Comparison of ENCODE assay signal across 31 mouse cellular contexts in the genomic region with DNA sequence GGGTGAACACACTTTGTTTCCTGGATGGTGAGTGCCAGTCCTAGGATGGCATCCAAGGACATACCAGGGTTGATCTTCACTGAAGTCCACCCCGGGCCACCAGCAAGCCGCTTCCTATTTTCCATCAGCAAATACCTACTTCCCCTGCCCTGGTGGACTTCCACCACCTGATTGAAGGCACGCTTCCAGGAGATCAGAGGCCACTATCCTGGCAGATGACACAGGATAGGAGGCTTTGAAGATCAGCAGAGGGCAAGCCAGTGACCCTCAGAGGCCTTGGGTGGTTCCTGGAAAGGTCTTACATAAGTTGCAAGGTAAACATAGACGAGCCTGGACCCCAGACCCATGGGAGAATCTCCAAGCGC. TPM values are rescaled to one million over a fixed set of nuclear protein-coding genes. Genes with fewer than 3 reads are reported as not detected.
DNase-seq lines count a peak whose midpoint lies in the region; ATAC-seq and TF ChIP-seq lines count a peak whose summit lies in the region.
"Had no signal": no experiment of that assay in that cellular context is flagged by ENCODE, and none has a peak within 500 bp of the region (broad histone marks: within the 10 kb centered on the region; RNA-seq: fewer than 3 reads in every experiment).

No protein-coding gene starts in this region.

- intact Hi-C loops in gastrocnemius, adult 2 months (cut with DNase I), result no loop called here

- no peak overlapping the region for H3K9ac ChIP-seq in liver, embryonic 15.5 days
- H3K9ac ChIP-seq in liver, embryonic 11.5 days (ENCODE audit: low read depth, low read length), result no peak overlapping the region
- H3K9ac ChIP-seq: embryonic facial prominence, embryonic 15.5 days; forebrain, embryonic 12.5 days; forebrain, postnatal 0 days; hindbrain, embryonic 15.5 days; limb, embryonic 12.5 days; liver, embryonic 14.5 days; midbrain, embryonic 12.5 days; neural tube, embryonic 13.5 days had no signal

- no peak overlapping the region for H3K4me3 ChIP-seq in gastrocnemius, adult 2 months
- H3K4me3 ChIP-seq in liver, embryonic 15.5 days (replicated peaks), result no peak overlapping the region
- no peak overlapping the region for H3K4me3 ChIP-seq in liver, embryonic 11.5 days (ENCODE audit: low read depth, low read length)
- H3K4me3 ChIP-seq: embryonic facial prominence, embryonic 10.5 days; embryonic facial prominence, embryonic 15.5 days; forebrain, embryonic 12.5 days; hindbrain, embryonic 10.5 days; hindbrain, embryonic 15.5 days; limb, embryonic 12.5 days; megakaryocyte, embryonic 14.5 days; midbrain, embryonic 12.5 days; neural tube, embryonic 13.5 days had no signal

- peak overlapping the region; percentile 70 for H3K27ac ChIP-seq in gastrocnemius, adult 2 months
- H3K27ac ChIP-seq in liver, embryonic 15.5 days (replicated peaks), result peak overlapping the region; percentile 51
- H3K27ac ChIP-seq in liver, embryonic 11.5 days (ENCODE audit: low read depth, low read length), result no peak overlapping the region
- H3K27ac ChIP-seq: embryonic facial prominence, embryonic 10.5 days; embryonic facial prominence, embryonic 15.5 days; forebrain, embryonic 12.5 days; hindbrain, embryonic 10.5 days; hindbrain, embryonic 15.5 days; kidney, postnatal 0 days; limb, embryonic 12.5 days; liver, embryonic 14.5 days; midbrain, embryonic 12.5 days; neural tube, embryonic 13.5 days had no signal

- DNase-seq in gastrocnemius, adult 2 months, result peak; percentile 50
- DNase-seq in gastrocnemius, postnatal 4 days (ENCODE audit: low spot score in 2 of 2), result no peak
- DNase-seq in liver, embryonic 11.5 days (ENCODE audit: low spot score), result no peak
- peak; percentile 86 to 92 for DNase-seq in kidney, postnatal 36 days
- DNase-seq in thymus, postnatal 0 days (ENCODE audit: low spot score), result no peak
- no peak for DNase-seq in cerebellum, adult 9-10 months
- DNase-seq: adrenal gland, adult 2 months; adrenal gland, postnatal 36 days; cerebellum, adult 2 months; cerebellum, postnatal 25 days; forebrain, postnatal 0 days; gastrocnemius, postnatal 10 days; heart, postnatal 14 days; layer of hippocampus, postnatal 36 days; lung, postnatal 36 days had no signal

- H3K9me3 ChIP-seq in liver, embryonic 15.5 days (replicated peaks), result no peaks in the 10 kb centered on the region
- no peaks in the 10 kb centered on the region for H3K9me3 ChIP-seq in liver, embryonic 11.5 days (ENCODE audit: control insufficient read depth, low read length)
- H3K9me3 ChIP-seq: embryonic facial prominence, embryonic 10.5 days; embryonic facial prominence, embryonic 15.5 days; forebrain, embryonic 12.5 days; hindbrain, embryonic 10.5 days; hindbrain, embryonic 15.5 days; limb, embryonic 12.5 days; megakaryocyte, embryonic 14.5 days; midbrain, embryonic 12.5 days; neural tube, embryonic 13.5 days had no signal

- no peak overlapping the region for H3K4me2 ChIP-seq in liver, embryonic 15.5 days
- H3K4me2 ChIP-seq in liver, embryonic 11.5 days, result no peak overlapping the region
- H3K4me2 ChIP-seq: embryonic facial prominence, embryonic 15.5 days; forebrain, embryonic 12.5 days; hindbrain, embryonic 15.5 days; limb, embryonic 12.5 days; midbrain, embryonic 12.5 days; neural tube, embryonic 13.5 days had no signal

- TF ChIP-seq CTCF in gastrocnemius, adult 2 months (IDR thresholded peaks at IDR 0.05), result no peak

- 39% methylated on average over 5 of the region's 5 CpGs for WGBS in liver, embryonic 15.5 days (ENCODE audit: insufficient replicate concordance)
- 57% methylated on average over 5 of the region's 5 CpGs for WGBS in liver, embryonic 11.5 days

- H3K27me3 ChIP-seq in liver, embryonic 15.5 days, result peaks cover 55% of the 10 kb centered on the region
- peaks cover 45% of the 10 kb centered on the region for H3K27me3 ChIP-seq in liver, embryonic 11.5 days (replicated peaks; ENCODE audit: control insufficient read depth, insufficient read depth, low read length)

- no peaks in the 10 kb centered on the region for H3K36me3 ChIP-seq in liver, embryonic 15.5 days (replicated peaks)
- no peaks in the 10 kb centered on the region for H3K36me3 ChIP-seq in liver, embryonic 11.5 days (ENCODE audit: control insufficient read depth, insufficient read depth, low read length)
- H3K36me3 ChIP-seq: embryonic facial prominence, embryonic 10.5 days; embryonic facial prominence, embryonic 15.5 days; forebrain, embryonic 12.5 days; hindbrain, embryonic 10.5 days; hindbrain, embryonic 15.5 days; limb, embryonic 12.5 days; midbrain, embryonic 12.5 days; neural tube, embryonic 13.5 days had no signal

- no peak for ATAC-seq in liver, embryonic 15.5 days (ENCODE audit: insufficient read depth)
- ATAC-seq in liver, embryonic 11.5 days (replicated peaks; ENCODE audit: low FRiP score), result no peak
- ATAC-seq: activated CD4-positive, CD25-positive, alpha-beta regulatory T cell, adult 4 months; forebrain, postnatal 0 days; inflammation-experienced regulatory T-cells, adult 6 months had no signal

- peaks cover 28% of the 10 kb centered on the region for H3K4me1 ChIP-seq in liver, embryonic 15.5 days (replicated peaks)
- peaks cover 6% of the 10 kb centered on the region; the same call in 1 of the 2 replicates for H3K4me1 ChIP-seq in liver, embryonic 11.5 days (replicated peaks; ENCODE audit: control insufficient read depth, insufficient read depth, low read length)

RNA-seq across cellular contexts. Expression of gene Ppara, which starts 2.2 kb away (rescaled TPM):
- total RNA-seq in gastrocnemius, adult 2 months (2021), result 10 to 100 TPM; 15.4 to 47.2 TPM
- total RNA-seq in gastrocnemius, postnatal 4 days (2021), result 1 to 10 TPM; 6.9 to 9.3 TPM
- 23.7 and 31.9 TPM in 2 replicates for polyA plus RNA-seq in liver, embryonic 15.5 days (2015; fragmentation: Nextera tagmentation; extraction: Ambion mirVana)
- 2.5 and 3.4 TPM in 2 replicates for polyA plus RNA-seq in liver, embryonic 11.5 days (2014; fragmentation: Nextera tagmentation; extraction: Ambion mirVana)
- 0.48 and 0.72 TPM in 2 replicates for polyA plus RNA-seq in thymus, postnatal 0 days (2015; fragmentation: Nextera tagmentation; extraction: Ambion mirVana)
- total RNA-seq: CH12.LX; granulocyte monocyte progenitor cell, adult 5-6 weeks had no signal
- polyA plus RNA-seq: inflammation-experienced regulatory T-cells, adult 6 months had no signal

Comparison
In these comparisons a context has a peak if more than half of its experiments do, and no peak if none do; other contexts are left out.
1. DNase-seq: peak in gastrocnemius, adult 2 months (single experiment) and kidney, postnatal 36 days (2 of 2); none in gastrocnemius, postnatal 4 days (0 of 2), liver, embryonic 11.5 days (single experiment), thymus, postnatal 0 days (single experiment) and cerebellum, adult 9-10 months (single experiment).